Mouse (Mus musculus) midbrain, embryonic 10.5 days (tissue): Measurements from ENCODE around the gene Edn3. TPM values are rescaled to one million over a fixed set of nuclear protein-coding genes. Genes with fewer than 3 reads are reported as not detected.

Experiments used
- DNase-seq: peaks from one replicate; pipeline ENCODE4 v3.0.0-alpha.2; 2017; ENCODE audit warnings: low spot score
- H3K27ac ChIP-seq: fragments of 300-500 bp; sonication (generic); replicated peaks from 2 replicates; pipeline ENCODE4 v1.5.1; 2016; ENCODE audit warnings: mild to moderate bottlenecking
- H3K27me3 ChIP-seq: fragments of 300-500 bp; sonication (generic); 2 replicates; pipeline ENCODE4 v1.6.1; 2016; ENCODE audit warnings: low read depth, mild to moderate bottlenecking; ENCODE audit not compliant: poor library complexity, severe bottlenecking
- H3K36me3 ChIP-seq: fragments of 300-500 bp; sonication (generic); 2 replicates; pipeline ENCODE4 v1.6.1; 2016; ENCODE audit warnings: mild to moderate bottlenecking, moderate library complexity
- H3K4me1 ChIP-seq: fragments of 300-500 bp; sonication (generic); 2 replicates; pipeline ENCODE4 v1.6.1; 2016
- H3K4me3 ChIP-seq: fragments of 300-500 bp; sonication (generic); 2 replicates; pipeline ENCODE4 v1.5.1; 2016; ENCODE audit warnings: mild to moderate bottlenecking, moderate library complexity
- H3K9me3 ChIP-seq: fragments of 300-500 bp; sonication (generic); replicated peaks from 2 replicates; pipeline ENCODE4 v1.6.1; 2016; ENCODE audit warnings: mild to moderate bottlenecking
- WGBS: fragments of 180-500 bp; shearing (Covaris S2); methylation state at CpG from one replicate; pipeline ENCODE4 v1.1.7; 2016; 5-methylcytosine and 5-hydroxymethylcytosine counted together
- polyA plus RNA-seq: library from polyadenylated mRNA; unstranded; fragments of >200 nt; fragmentation: Nextera tagmentation; extraction: Ambion mirVana; gene quantifications from 2 replicates; pipeline ENCODE4 v1.2.1, GENCODE M21; 2016

Gene Edn3
- 8.4 and 9.6 TPM in 2 replicates for polyA plus RNA-seq

DNA sequence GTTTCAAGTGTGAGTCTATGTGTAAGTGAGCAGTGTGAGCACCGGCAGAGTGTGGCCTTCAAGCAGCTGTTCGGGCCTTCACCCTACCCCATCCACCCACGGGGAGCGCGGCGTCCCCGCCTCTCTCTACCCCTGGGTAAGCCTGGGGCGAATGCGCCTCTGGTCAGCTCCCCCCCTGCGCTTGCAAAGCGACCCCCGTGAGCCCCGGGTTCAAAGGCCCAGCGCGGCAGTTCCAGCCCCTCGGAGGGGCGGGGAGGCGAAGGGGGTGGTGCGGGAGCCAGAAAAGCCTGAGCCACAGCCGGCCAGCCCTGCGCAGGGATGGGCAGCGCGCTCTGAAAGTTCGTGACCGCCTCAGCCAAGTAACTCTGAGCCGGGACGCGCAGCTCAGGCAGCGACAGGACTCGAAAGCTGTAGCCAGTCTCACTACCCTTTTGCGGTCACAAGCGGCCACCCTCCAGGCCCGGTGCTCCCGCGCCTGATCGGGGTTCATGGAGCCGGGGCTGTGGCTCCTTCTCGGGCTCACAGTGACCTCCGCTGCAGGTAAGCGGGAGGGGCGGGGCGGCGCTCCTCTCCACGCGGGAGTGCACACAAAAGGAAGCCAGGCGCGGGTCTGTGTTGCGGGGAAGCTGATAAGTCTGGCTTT is at the start of gene Edn3:
TSS of gene Edn3 (plus strand) at position 141 of the 643 bp plus-strand sequence.
- peak; percentile 60 for DNase-seq
- H3K4me3 ChIP-seq: peak within 1 kb of the TSS; percentile 61
- no peaks in the 10 kb centered on the region for H3K9me3 ChIP-seq

GRCm38 (mm10) chr2:174712043-174712442 is 48.4 kb upstream of the Edn3 start:
- WGBS: 100% methylated on average over 1 of the region's 1 CpGs
- Histone ChIP-seq H3K27ac (no peak overlapping the region), H3K9me3 (no peaks in the 10 kb centered on the region), H3K4me3 (no peak overlapping the region), H3K4me1 (no peaks in the 10 kb centered on the region), H3K27me3 (no peaks in the 10 kb centered on the region), H3K36me3 (no peaks in the 10 kb centered on the region)
- no peak for DNase-seq

More for the DNA sequence above, at the start of gene Edn3:
- H3K4me1 ChIP-seq: peaks cover 21% of the 10 kb centered on the region
- H3K27ac ChIP-seq: peak within 1 kb of the TSS; percentile 80
- WGBS: 2% methylated on average over 48 of the region's 48 CpGs
- no peaks in the 10 kb centered on the region for H3K36me3 ChIP-seq
- H3K27me3 ChIP-seq: peaks cover 38% of the 10 kb centered on the region

GRCm38 (mm10) chr2:174715938-174716337 is 44.5 kb upstream of the Edn3 start:
- Histone ChIP-seq H3K4me3 (no peak overlapping the region), H3K9me3 (no peaks in the 10 kb centered on the region), H3K4me1 (no peaks in the 10 kb centered on the region), H3K36me3 (no peaks in the 10 kb centered on the region), H3K27me3 (no peaks in the 10 kb centered on the region), H3K27ac (no peak overlapping the region)
- no peak for DNase-seq

DNA sequence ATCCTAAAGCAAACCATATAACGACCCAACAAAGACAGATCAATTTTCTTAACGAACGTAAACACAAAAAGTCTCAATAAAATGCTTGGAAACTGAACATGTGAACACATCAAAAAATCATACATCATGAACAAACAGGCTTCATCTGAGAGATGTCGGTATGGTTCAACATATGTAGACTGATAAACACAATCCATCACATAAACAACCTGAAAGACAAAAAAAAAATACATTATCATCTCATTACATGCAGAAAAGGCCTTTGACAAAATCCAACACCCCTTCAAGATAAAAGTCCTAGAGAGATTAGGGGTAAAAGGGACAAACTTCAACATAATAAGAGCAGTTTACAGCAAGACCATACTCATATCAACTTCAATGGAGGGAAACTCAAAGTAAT is 42.6 kb upstream of the Edn3 start:
- H3K27me3 ChIP-seq: no peaks in the 10 kb centered on the region
- H3K9me3 ChIP-seq: no peaks in the 10 kb centered on the region
- no peak for DNase-seq
- WGBS: 94% methylated on average over 4 of the region's 4 CpGs
- H3K36me3 ChIP-seq: no peaks in the 10 kb centered on the region
- H3K4me1 ChIP-seq: no peaks in the 10 kb centered on the region
- H3K4me3 ChIP-seq: no peak overlapping the region
- no peak overlapping the region for H3K27ac ChIP-seq

DNA sequence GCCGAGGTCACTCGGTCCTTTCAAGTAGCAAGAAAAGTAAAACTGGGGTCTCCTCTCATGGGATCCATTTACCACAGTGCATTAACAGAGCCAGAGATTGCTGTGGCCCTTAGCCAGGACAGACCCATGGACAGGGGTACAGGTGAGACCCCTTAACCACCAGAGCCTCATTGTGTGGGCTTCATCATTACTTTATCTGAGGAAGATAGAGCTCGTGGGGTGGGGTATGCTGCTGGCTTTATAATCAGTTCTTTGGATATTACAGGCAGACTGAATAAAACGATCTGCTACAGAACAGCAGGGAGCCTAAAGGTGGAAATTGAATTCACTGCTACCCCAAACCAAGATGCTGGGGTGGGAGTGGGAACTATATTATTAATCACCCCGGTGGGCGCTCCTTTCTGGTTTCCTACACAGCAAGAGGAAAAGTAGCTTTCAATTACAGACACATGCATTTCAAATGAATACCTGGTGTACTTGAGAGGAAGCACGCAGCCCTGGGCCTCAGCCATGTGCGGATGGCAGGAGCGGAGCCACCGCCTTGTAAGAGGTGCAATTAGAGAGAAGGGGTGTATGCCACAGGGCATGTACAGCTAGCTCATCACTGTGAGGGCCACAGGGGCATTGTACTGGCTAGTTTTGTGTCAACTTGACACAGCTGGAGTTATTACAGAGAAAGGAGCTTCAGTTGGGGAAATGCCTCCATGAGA is 33.1 kb upstream of the Edn3 start:
- WGBS: 81% methylated on average over 10 of the region's 10 CpGs
- Histone ChIP-seq H3K4me3 (no peak overlapping the region), H3K27me3 (no peaks in the 10 kb centered on the region), H3K9me3 (no peaks in the 10 kb centered on the region), H3K36me3 (no peaks in the 10 kb centered on the region), H3K27ac (no peak overlapping the region), H3K4me1 (peaks cover 13% of the 10 kb centered on the region)
- DNase-seq: no peak

GRCm38 (mm10) chr2:174731939-174732338 is 28.5 kb upstream of the Edn3 start:
- Histone ChIP-seq H3K4me3 (no peak overlapping the region), H3K4me1 (0 out of 2 replicates have a peak, but pooled peaks cover 4% of the 10 kb centered on the region), H3K27ac (no peak overlapping the region), H3K27me3 (no peaks in the 10 kb centered on the region), H3K9me3 (no peaks in the 10 kb centered on the region), H3K36me3 (no peaks in the 10 kb centered on the region)
- WGBS: 86% methylated on average over 5 of the region's 5 CpGs
- no peak for DNase-seq

DNA sequence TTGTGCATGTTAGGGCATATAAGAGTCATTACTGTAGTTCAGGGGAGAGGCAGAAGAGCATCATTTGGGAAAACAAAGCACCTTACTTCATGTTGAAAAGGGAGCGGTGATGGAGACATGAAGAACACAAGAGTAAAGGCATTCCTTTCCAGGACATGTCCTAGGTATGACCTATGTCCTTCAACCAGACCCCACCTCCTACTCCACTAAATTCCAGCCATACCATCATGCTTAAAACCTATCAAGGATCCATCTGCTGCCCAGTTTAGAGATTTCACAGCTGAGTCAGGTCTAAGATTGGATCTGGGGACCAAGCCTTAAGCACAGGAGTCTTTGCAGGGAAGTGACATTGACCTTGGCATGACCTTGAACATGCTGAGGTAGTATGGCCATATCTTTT is 25.1 kb upstream of the Edn3 start:
- no peaks in the 10 kb centered on the region for H3K9me3 ChIP-seq
- no peaks in the 10 kb centered on the region for H3K27me3 ChIP-seq
- WGBS: 94% methylated on average over 1 of the region's 1 CpGs
- peaks cover 8% of the 10 kb centered on the region for H3K4me1 ChIP-seq
- no peaks in the 10 kb centered on the region for H3K36me3 ChIP-seq
- DNase-seq: no peak
- H3K27ac ChIP-seq: no peak overlapping the region
- no peak overlapping the region for H3K4me3 ChIP-seq

GRCm38 (mm10) chr2:174747182-174747581 is 13.2 kb upstream of the Edn3 start:
- H3K4me3 ChIP-seq: no peak overlapping the region
- H3K27me3 ChIP-seq: no peaks in the 10 kb centered on the region
- DNase-seq: no peak
- WGBS: 90% methylated on average over 1 of the region's 1 CpGs
- H3K9me3 ChIP-seq: no peaks in the 10 kb centered on the region
- H3K36me3 ChIP-seq: no peaks in the 10 kb centered on the region
- no peaks in the 10 kb centered on the region for H3K4me1 ChIP-seq
- no peak overlapping the region for H3K27ac ChIP-seq

GRCm38 (mm10) chr2:174748381-174748780 is 12.0 kb upstream of the Edn3 start:
- Histone ChIP-seq H3K9me3 (no peaks in the 10 kb centered on the region), H3K36me3 (no peaks in the 10 kb centered on the region), H3K27ac (no peak overlapping the region), H3K27me3 (no peaks in the 10 kb centered on the region), H3K4me3 (no peak overlapping the region), H3K4me1 (no peaks in the 10 kb centered on the region)
- 85% methylated on average over 8 of the region's 8 CpGs for WGBS
- no peak for DNase-seq

DNA sequence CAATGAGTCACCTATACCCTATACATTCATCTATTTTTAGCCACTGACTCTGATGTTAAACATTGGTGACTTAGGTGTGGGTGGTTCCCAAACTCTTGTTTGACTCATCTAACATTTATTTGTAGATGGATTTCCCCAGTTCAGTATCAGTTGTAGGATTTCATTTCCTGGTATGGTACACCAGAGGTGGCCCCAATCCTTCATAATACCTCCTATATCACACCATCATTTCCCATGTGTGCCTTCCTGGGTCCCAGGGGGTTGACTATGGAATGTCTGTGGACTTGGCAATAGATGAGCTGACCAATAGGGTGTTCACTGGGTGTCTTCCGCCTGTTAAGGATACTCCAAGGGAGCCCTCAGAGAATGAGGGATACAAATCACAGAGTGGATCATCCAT is 7.2 kb upstream of the Edn3 start:
- Histone ChIP-seq H3K27ac (no peak overlapping the region), H3K27me3 (no peaks in the 10 kb centered on the region), H3K4me3 (no peak overlapping the region), H3K9me3 (no peaks in the 10 kb centered on the region), H3K4me1 (no peaks in the 10 kb centered on the region), H3K36me3 (no peaks in the 10 kb centered on the region)
- DNase-seq: no peak
- 89% methylated on average over 1 of the region's 1 CpGs for WGBS

- Histone ChIP-seq H3K9me3 (no peaks in the 10 kb centered on the region), H3K27ac (no peak overlapping the region), H3K36me3 (no peaks in the 10 kb centered on the region), H3K27me3 (peaks cover under 1% of the 10 kb centered on the region; the same call in 1 of the 2 replicates), H3K4me3 (no peak overlapping the region), H3K4me1 (no peaks in the 10 kb centered on the region)
- no peak for DNase-seq
- WGBS: 79% methylated on average over 1 of the region's 1 CpGs
Measured at GRCm38 (mm10) chr2:174754231-174754630, 6.2 kb upstream of the Edn3 start.

DNA sequence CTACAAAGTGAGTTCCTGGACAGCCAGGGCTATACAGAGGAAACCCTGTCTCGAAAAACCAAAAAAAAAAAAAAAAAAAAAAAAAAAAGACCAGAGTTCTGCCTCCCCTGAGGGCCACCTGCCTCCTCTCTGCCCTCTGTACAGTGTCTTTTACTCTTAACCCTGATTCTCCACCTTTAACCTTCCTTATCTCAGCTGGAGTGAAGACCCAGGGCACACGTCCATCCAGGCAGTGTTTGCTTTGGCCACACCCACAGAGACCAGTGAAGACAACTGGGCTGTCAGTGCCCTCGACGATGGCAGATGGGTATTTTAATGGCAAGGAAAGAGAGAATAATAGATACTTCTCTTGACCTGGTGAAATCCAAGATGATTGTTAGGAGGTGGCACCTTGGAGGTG is 1.2 kb upstream of the Edn3 start:
- peaks cover 38% of the 10 kb centered on the region for H3K27me3 ChIP-seq
- no peak overlapping the region for H3K4me3 ChIP-seq
- 87% methylated on average over 3 of the region's 4 CpGs for WGBS
- no peaks in the 10 kb centered on the region for H3K9me3 ChIP-seq
- H3K27ac ChIP-seq: no peak overlapping the region
- H3K36me3 ChIP-seq: no peaks in the 10 kb centered on the region
- peaks cover 21% of the 10 kb centered on the region for H3K4me1 ChIP-seq
- no peak for DNase-seq

DNA sequence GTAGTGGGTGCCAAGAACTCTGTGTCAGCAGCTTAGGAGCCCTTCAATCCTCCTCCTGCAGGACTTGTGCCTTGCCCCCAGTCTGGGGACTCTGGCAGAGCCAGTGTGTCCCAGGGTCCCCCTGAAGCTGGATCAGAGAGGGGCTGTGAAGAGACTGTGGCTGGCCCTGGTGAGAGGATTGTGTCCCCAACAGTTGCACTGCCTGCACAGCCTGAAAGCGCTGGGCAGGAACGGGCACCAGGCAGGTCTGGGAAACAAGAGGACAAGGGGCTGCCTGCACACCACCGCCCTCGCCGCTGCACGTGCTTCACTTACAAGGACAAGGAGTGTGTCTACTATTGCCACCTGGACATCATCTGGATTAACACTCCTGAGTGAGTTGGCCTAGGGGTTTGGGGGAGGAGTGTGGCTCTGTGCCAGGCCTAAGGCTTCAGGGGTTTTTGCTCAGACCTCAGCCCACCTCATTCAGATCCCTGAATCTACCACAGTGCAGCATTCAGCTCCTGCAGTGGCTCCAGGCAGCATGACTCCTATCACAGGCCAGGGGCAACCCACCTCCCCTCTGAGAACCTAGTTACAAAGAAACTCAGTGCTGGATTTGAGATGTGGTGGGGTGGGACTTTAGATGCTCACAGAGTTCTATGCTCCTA is 1.2 kb downstream of the Edn3 start:
- Histone ChIP-seq H3K4me1 (peaks cover 21% of the 10 kb centered on the region), H3K36me3 (no peaks in the 10 kb centered on the region), H3K27ac (0 out of 2 replicates have a peak overlapping the region, but pooled peaks have one; percentile 2), H3K9me3 (no peaks in the 10 kb centered on the region), H3K27me3 (peaks cover 38% of the 10 kb centered on the region), H3K4me3 (peak overlapping the region; percentile 61; the same call in 1 of the 2 replicates)
- 48% methylated on average over 6 of the region's 6 CpGs for WGBS
- peak; percentile 30 for DNase-seq
